Mouse (Mus musculus) lung, postnatal 10 days (tissue): Measurements from ENCODE around the gene Olfr1167.
"Not testable (repeated sequence)": the region's sequence is repeated elsewhere in the genome, so short reads cannot be mapped to it uniquely, and the experiment has no call there.

Experiments
- DNase-seq: peaks from one replicate; pipeline ENCODE4 v3.0.0; 2021

The Olfr1167 gene

GRCm38 (mm10) chr2:88155093-88155492, at the start of gene Olfr1167:
Olfr1167 (minus strand) TSS chr2:88155193.
- DNase-seq, result not testable (repeated sequence)

- no peak for DNase-seq
Measured at GRCm38 (mm10) chr2:88181580-88181979, 26.6 kb upstream of the Olfr1167 start, which contains the start of gene Olfr1168. Olfr1168 (plus strand) TSS chr2:88181880.

DNA sequence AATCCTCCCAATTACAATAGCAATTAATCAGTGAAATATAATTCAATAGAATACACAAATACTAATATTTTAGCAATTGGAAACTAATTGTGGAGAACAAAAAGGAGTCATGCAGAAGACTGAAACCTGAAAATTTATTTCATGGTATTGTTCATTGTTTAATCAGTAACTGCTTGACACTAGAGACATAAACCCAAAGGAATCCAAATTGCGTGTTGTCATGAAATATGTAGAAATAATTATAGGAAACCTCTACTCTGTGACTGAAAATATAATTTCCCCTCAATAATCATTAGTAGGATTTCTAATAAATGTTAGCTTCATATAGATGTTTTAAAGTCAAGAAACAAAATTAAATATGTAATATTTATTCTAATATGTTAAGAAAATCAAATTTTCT, 26.8 kb downstream of the Olfr1167 start, which contains the start of gene Olfr1166:
Olfr1166 (minus strand) TSS at position 101 of the 400 bp plus-strand sequence.
- DNase-seq, result no peak
